Mouse (Mus musculus) embryonic facial prominence, embryonic 15.5 days (tissue): ENCODE measurements around the gene Zkscan4. TPM values are rescaled to one million over a fixed set of nuclear protein-coding genes. Genes with fewer than 3 reads are reported as not detected.

Source experiments
- ATAC-seq: fragments of 200-750 bp; cut with Nextera tagmentation; 2 replicates; pipeline ENCODE4 v1.8.0; 2017; ENCODE audit warnings: low read depth, moderate TSS enrichment; ENCODE audit not compliant: insufficient number of reproducible peaks, low FRiP score, low TSS enrichment
- H3K27ac ChIP-seq: fragments of 300-500 bp; sonication (generic); replicated peaks from 2 replicates; pipeline ENCODE4 v1.5.1; 2015; ENCODE audit warnings: mild to moderate bottlenecking, inconsistent platforms
- H3K27me3 ChIP-seq: fragments of 300-500 bp; sonication (generic); 2 replicates; pipeline ENCODE4 v1.6.1; 2015; ENCODE audit warnings: inconsistent platforms
- H3K36me3 ChIP-seq: fragments of 300-500 bp; sonication (generic); 2 replicates; pipeline ENCODE4 v1.6.1; 2015; ENCODE audit warnings: mild to moderate bottlenecking, inconsistent platforms
- H3K4me1 ChIP-seq: fragments of 300-500 bp; sonication (generic); 2 replicates; pipeline ENCODE4 v1.6.1; 2015; ENCODE audit warnings: inconsistent platforms
- H3K4me2 ChIP-seq: fragments of 300-500 bp; sonication (generic); replicated peaks from 2 replicates; pipeline ENCODE4 v1.6.1; 2015; ENCODE audit warnings: mild to moderate bottlenecking, inconsistent platforms
- H3K4me3 ChIP-seq: fragments of 300-500 bp; sonication (generic); replicated peaks from 2 replicates; pipeline ENCODE4 v1.5.1; 2015; ENCODE audit warnings: mild to moderate bottlenecking, inconsistent platforms
- H3K9ac ChIP-seq: fragments of 300-500 bp; sonication (generic); 2 replicates; pipeline ENCODE4 v1.6.1; 2015; ENCODE audit warnings: inconsistent platforms
- H3K9me3 ChIP-seq: fragments of 300-500 bp; sonication (generic); replicated peaks from 2 replicates; pipeline ENCODE4 v1.6.1; 2016; ENCODE audit warnings: inconsistent platforms
- WGBS: fragments of 180-500 bp; shearing (Covaris S2); methylation state at CpG from one replicate; pipeline ENCODE4 v1.1.7; 2015; 5-methylcytosine and 5-hydroxymethylcytosine counted together
- microRNA counts: library from miRNA; unstranded; fragments of <30 nt; microRNA quantifications from one replicate; lab custom pipeline; 2016
- microRNA-seq: library from miRNA; unstranded; fragments of <30 nt; microRNA quantifications from one replicate; pipeline ENCODE4, GENCODE M21; 2016; ENCODE audit warnings: borderline number of aligned reads
- polyA plus RNA-seq: library from polyadenylated mRNA; unstranded; fragments of >200 nt; fragmentation: Nextera tagmentation; extraction: Ambion mirVana; gene quantifications from 2 replicates; pipeline ENCODE4 v1.2.1, GENCODE M21; 2015

Gene Zkscan4
- polyA plus RNA-seq, 1 experiment from 2014 or later: 3.7 TPM

DNA sequence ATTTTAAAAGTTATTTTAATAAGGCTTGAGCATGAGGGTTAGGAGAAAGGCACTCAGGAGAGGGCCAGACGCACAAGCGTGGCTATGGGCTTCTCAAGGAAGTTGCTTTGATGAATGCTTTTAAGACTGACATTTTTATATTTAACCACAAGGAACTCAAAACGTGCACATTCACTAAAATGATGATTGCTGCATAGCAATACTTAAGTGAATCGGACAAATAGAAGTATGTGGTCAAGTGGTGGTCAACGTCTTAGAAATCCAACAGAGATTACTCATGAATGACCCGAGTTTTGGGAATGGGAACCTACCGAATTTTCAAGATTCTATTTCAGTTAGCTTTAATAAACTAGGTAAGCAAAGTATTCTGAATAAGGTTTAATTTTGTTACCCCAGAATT, 51.4 kb downstream of the Zkscan4 start:
- ATAC-seq: no peak
- Histone ChIP-seq H3K4me3 (peak overlapping the region; percentile 91), H3K27me3 (no peaks in the 10 kb centered on the region), H3K9me3 (no peaks in the 10 kb centered on the region), H3K4me2 (peak overlapping the region; percentile 59), H3K36me3 (peaks cover 16% of the 10 kb centered on the region), H3K27ac (no peak overlapping the region), H3K9ac (no peak overlapping the region), H3K4me1 (no peaks in the 10 kb centered on the region)
- WGBS: 46% methylated on average over 7 of the region's 7 CpGs

- Histone ChIP-seq H3K27me3 (no peaks in the 10 kb centered on the region), H3K4me2 (peak within 1 kb of the TSS; percentile 59), H3K36me3 (peaks cover 12% of the 10 kb centered on the region), H3K27ac (peak within 1 kb of the TSS; percentile 96), H3K9me3 (no peaks in the 10 kb centered on the region), H3K4me1 (no peaks in the 10 kb centered on the region), H3K4me3 (peak within 1 kb of the TSS; percentile 91), H3K9ac (peak within 1 kb of the TSS; percentile 98)
- ATAC-seq: peak; percentile 97
- WGBS: under 1% methylated on average over 39 of the region's 39 CpGs
These were observed 52.1 kb downstream of the Zkscan4 start, which contains the start of gene Zkscan8 for GRCm38 (mm10) chr13:21530781-21531201. Zkscan8 (minus strand) TSS chr13:21531120.

MicroRNAs encoded within 50 kb of the gene (microRNA counts, 519-probe panel; counts per million panel counts)
- microRNA mmu-miR-1896 (lab: Ali Mortazavi, UCI): 2,868 counts per million, percentile 68 among the panel's probes with 10 or more counts

Small RNA genes lying within 50 kb of the gene (microRNA-seq; reads per million reads assigned to microRNA genes)
- gene Mir1896: not detected

Other genes starting within 250 kb of the Zkscan4 start
- gene Gpx5, start 186.2 kb upstream of the Zkscan4 start, polyA plus RNA-seq: not detected in 2 replicates
- gene Gpx6, start 166.8 kb upstream of the Zkscan4 start, polyA plus RNA-seq: not detected in 2 replicates
- gene Olfr1367, start 132.0 kb upstream of the Zkscan4 start, polyA plus RNA-seq: not detected in 2 replicates
- gene Zscan12, start 116.1 kb upstream of the Zkscan4 start, polyA plus RNA-seq: 10.9 and 11.3 TPM in 2 replicates
- 83.5 and 86.6 TPM in 2 replicates for gene Zkscan3, start 76.2 kb upstream of the Zkscan4 start, polyA plus RNA-seq
- gene Pgbd1, start 37.8 kb upstream of the Zkscan4 start, polyA plus RNA-seq: 3.0 and 3.4 TPM in 2 replicates
- 27.5 and 33.6 TPM in 2 replicates for gene Zscan26, start 25.2 kb upstream of the Zkscan4 start, polyA plus RNA-seq
- 2.1 and 2.3 TPM in 2 replicates for gene Nkapl, start 10.4 kb upstream of the Zkscan4 start, polyA plus RNA-seq
- 1.8 TPM in 1 of 2 replicates, not detected in the other for gene Gm10065, start 534 bp downstream of the Zkscan4 start, polyA plus RNA-seq
- gene AK157302, start 16.3 kb downstream of the Zkscan4 start, polyA plus RNA-seq: 0.37 and 1.6 TPM in 2 replicates
- gene Gm11273, start 22.5 kb downstream of the Zkscan4 start, polyA plus RNA-seq: 5.6 and 18.4 TPM in 2 replicates
- gene Zkscan8, start 52.2 kb downstream of the Zkscan4 start, polyA plus RNA-seq: 5.6 and 6.6 TPM in 2 replicates
- 0.17 and 0.22 TPM in 2 replicates for gene Olfr1366, start 63.9 kb downstream of the Zkscan4 start, polyA plus RNA-seq
- gene Olfr1535, start 81.0 kb downstream of the Zkscan4 start, polyA plus RNA-seq: 0.07 and 0.19 TPM in 2 replicates
- gene Olfr1364, start 102.9 kb downstream of the Zkscan4 start, polyA plus RNA-seq: 0.11 TPM in 1 of 2 replicates, not detected in the other
- 0.13 TPM in 1 of 2 replicates, not detected in the other for gene Olfr1362, start 135.1 kb downstream of the Zkscan4 start, polyA plus RNA-seq
- not detected in 2 replicates for gene Olfr11, start 163.6 kb downstream of the Zkscan4 start, polyA plus RNA-seq
- gene Olfr1361, start 184.5 kb downstream of the Zkscan4 start, polyA plus RNA-seq: 0.48 and 0.68 TPM in 2 replicates
- not detected in 2 replicates for gene Olfr1360, start 198.5 kb downstream of the Zkscan4 start, polyA plus RNA-seq
- gene Olfr1359, start 219.2 kb downstream of the Zkscan4 start, polyA plus RNA-seq: 0.05 and 0.27 TPM in 2 replicates
- gene Hist1h2bl, start 237.2 kb downstream of the Zkscan4 start, polyA plus RNA-seq: 0.60 and 2.0 TPM in 2 replicates
- gene Hist1h2ai, start 237.5 kb downstream of the Zkscan4 start, polyA plus RNA-seq: 6.9 and 13.7 TPM in 2 replicates
- 6.6 and 7.1 TPM in 2 replicates for gene Hist1h3h, start 238.8 kb downstream of the Zkscan4 start, polyA plus RNA-seq
- 1.8 and 4.1 TPM in 2 replicates for gene Hist1h2bm, start 243.1 kb downstream of the Zkscan4 start, polyA plus RNA-seq